Mouse (Mus musculus): ENCODE data around the gene Acsf3. TPM values are rescaled to one million over a fixed set of nuclear protein-coding genes. Genes with fewer than 3 reads are reported as not detected.

The Acsf3 gene
- 14.5 and 16.5 TPM in 2 replicates for polyA plus RNA-seq (2014; fragmentation: Nextera tagmentation; extraction: Ambion mirVana)

- DNase-seq (ENCODE audit: low spot score), result peak; percentile 86
- peaks cover 9% of the 10 kb centered on the region for H3K4me1 ChIP-seq (replicated peaks; ENCODE audit: control insufficient read depth, insufficient read depth, low read length)
- peak; percentile 65 for ATAC-seq (ENCODE audit: low FRiP score)
- H3K27ac ChIP-seq, result peak within 1 kb of the TSS; percentile 32; the same call in 1 of the 2 replicates
- peak within 1 kb of the TSS; percentile 76 for H3K4me3 ChIP-seq (replicated peaks; ENCODE audit: low read length)
- H3K27me3 ChIP-seq (ENCODE audit: control insufficient read depth, insufficient read depth, low read length), result no peaks in the 10 kb centered on the region
- H3K36me3 ChIP-seq (replicated peaks; ENCODE audit: control insufficient read depth, insufficient read depth), result peaks cover 6% of the 10 kb centered on the region
- H3K9me3 ChIP-seq (ENCODE audit: control insufficient read depth, low read length), result no peaks in the 10 kb centered on the region
- peak within 1 kb of the TSS; percentile 86 for H3K9ac ChIP-seq
- WGBS, result 1% methylated on average over 50 of the region's 50 CpGs
- peak within 1 kb of the TSS; percentile 91 for H3K4me2 ChIP-seq (replicated peaks)
Observed at GRCm38 (mm10) chr8:122775285-122776155, at the start of gene Acsf3. TSS of gene Acsf3 (plus strand) at chr8:122775486.

GRCm38 (mm10) chr8:122726789-122727188 lies 48.5 kb upstream of the Acsf3 start:
- Histone ChIP-seq H3K4me3 (replicated peaks; ENCODE audit: low read length) (no peak overlapping the region), H3K9ac (no peak overlapping the region), H3K36me3 (replicated peaks; ENCODE audit: control insufficient read depth, insufficient read depth) (no peaks in the 10 kb centered on the region), H3K4me2 (replicated peaks) (no peak overlapping the region), H3K9me3 (ENCODE audit: control insufficient read depth, low read length) (no peaks in the 10 kb centered on the region), H3K27ac (no peak overlapping the region), H3K4me1 (replicated peaks; ENCODE audit: control insufficient read depth, insufficient read depth, low read length) (peaks cover 11% of the 10 kb centered on the region), H3K27me3 (ENCODE audit: control insufficient read depth, insufficient read depth, low read length) (no peaks in the 10 kb centered on the region)
- DNase-seq (ENCODE audit: low spot score) (no peak), ATAC-seq (ENCODE audit: low FRiP score) (no peak)
- 57% methylated on average over 2 of the region's 2 CpGs for WGBS

- H3K4me3 ChIP-seq (replicated peaks; ENCODE audit: low read length), result no peak overlapping the region
- H3K4me1 ChIP-seq (replicated peaks; ENCODE audit: control insufficient read depth, insufficient read depth, low read length), result peaks cover 11% of the 10 kb centered on the region
- H3K36me3 ChIP-seq (replicated peaks; ENCODE audit: control insufficient read depth, insufficient read depth), result no peaks in the 10 kb centered on the region
- H3K9me3 ChIP-seq (ENCODE audit: control insufficient read depth, low read length), result no peaks in the 10 kb centered on the region
- WGBS, result 69% methylated on average over 5 of the region's 5 CpGs
- no peak overlapping the region for H3K9ac ChIP-seq
- no peak overlapping the region for H3K4me2 ChIP-seq (replicated peaks)
- DNase-seq (ENCODE audit: low spot score) (no peak), ATAC-seq (ENCODE audit: low FRiP score) (no peak)
- H3K27me3 ChIP-seq (ENCODE audit: control insufficient read depth, insufficient read depth, low read length), result no peaks in the 10 kb centered on the region
- H3K27ac ChIP-seq, result no peak overlapping the region
Observed at GRCm38 (mm10) chr8:122727412-122727811, 47.9 kb upstream of the Acsf3 start.

GRCm38 (mm10) chr8:122728630-122729029 lies 46.7 kb upstream of the Acsf3 start:
- Histone ChIP-seq H3K4me3 (replicated peaks; ENCODE audit: low read length) (no peak overlapping the region), H3K9me3 (ENCODE audit: control insufficient read depth, low read length) (no peaks in the 10 kb centered on the region), H3K27ac (no peak overlapping the region), H3K27me3 (ENCODE audit: control insufficient read depth, insufficient read depth, low read length) (no peaks in the 10 kb centered on the region), H3K9ac (0 out of 2 replicates have a peak overlapping the region, but pooled peaks have one; percentile 11), H3K4me2 (replicated peaks) (no peak overlapping the region), H3K36me3 (replicated peaks; ENCODE audit: control insufficient read depth, insufficient read depth) (no peaks in the 10 kb centered on the region), H3K4me1 (replicated peaks; ENCODE audit: control insufficient read depth, insufficient read depth, low read length) (peaks cover 12% of the 10 kb centered on the region)
- WGBS, result 10% methylated on average over 3 of the region's 3 CpGs
- no peak for ATAC-seq (ENCODE audit: low FRiP score)
- no peak for DNase-seq (ENCODE audit: low spot score)

- ATAC-seq (ENCODE audit: low FRiP score) (no peak), DNase-seq (ENCODE audit: low spot score) (no peak)
- no peaks in the 10 kb centered on the region for H3K9me3 ChIP-seq (ENCODE audit: control insufficient read depth, low read length)
- peak overlapping the region; percentile 34; the same call in 1 of the 2 replicates for H3K9ac ChIP-seq
- no peak overlapping the region for H3K4me3 ChIP-seq (replicated peaks; ENCODE audit: low read length)
- H3K27me3 ChIP-seq (ENCODE audit: control insufficient read depth, insufficient read depth, low read length), result no peaks in the 10 kb centered on the region
- 41% methylated on average over 3 of the region's 3 CpGs for WGBS
- H3K27ac ChIP-seq, result peak overlapping the region; percentile 98
- no peak overlapping the region for H3K4me2 ChIP-seq (replicated peaks)
- peaks cover 64% of the 10 kb centered on the region for H3K4me1 ChIP-seq (replicated peaks; ENCODE audit: control insufficient read depth, insufficient read depth, low read length)
- H3K36me3 ChIP-seq (replicated peaks; ENCODE audit: control insufficient read depth, insufficient read depth), result no peaks in the 10 kb centered on the region
Observed at GRCm38 (mm10) chr8:122735110-122735509, 40.2 kb upstream of the Acsf3 start.

GRCm38 (mm10) chr8:122735542-122736473 lies 39.5 kb upstream of the Acsf3 start:
- H3K36me3 ChIP-seq (replicated peaks; ENCODE audit: control insufficient read depth, insufficient read depth), result no peaks in the 10 kb centered on the region
- no peak overlapping the region for H3K4me2 ChIP-seq (replicated peaks)
- DNase-seq (ENCODE audit: low spot score) (no peak), ATAC-seq (ENCODE audit: low FRiP score) (no peak)
- WGBS, result 47% methylated on average over 19 of the region's 19 CpGs
- peak overlapping the region; percentile 34; the same call in 1 of the 2 replicates for H3K9ac ChIP-seq
- H3K4me1 ChIP-seq (replicated peaks; ENCODE audit: control insufficient read depth, insufficient read depth, low read length), result peaks cover 71% of the 10 kb centered on the region
- H3K27ac ChIP-seq, result peak overlapping the region; percentile 98
- H3K27me3 ChIP-seq (ENCODE audit: control insufficient read depth, insufficient read depth, low read length), result no peaks in the 10 kb centered on the region
- no peak overlapping the region for H3K4me3 ChIP-seq (replicated peaks; ENCODE audit: low read length)
- H3K9me3 ChIP-seq (ENCODE audit: control insufficient read depth, low read length), result no peaks in the 10 kb centered on the region

GRCm38 (mm10) chr8:122736623-122737022 lies 38.7 kb upstream of the Acsf3 start:
- WGBS, result 92% methylated on average over 11 of the region's 11 CpGs
- Histone ChIP-seq H3K27me3 (ENCODE audit: control insufficient read depth, insufficient read depth, low read length) (no peaks in the 10 kb centered on the region), H3K27ac (peak overlapping the region; percentile 98), H3K4me2 (replicated peaks) (no peak overlapping the region), H3K4me3 (replicated peaks; ENCODE audit: low read length) (no peak overlapping the region), H3K4me1 (replicated peaks; ENCODE audit: control insufficient read depth, insufficient read depth, low read length) (peaks cover 73% of the 10 kb centered on the region), H3K9me3 (ENCODE audit: control insufficient read depth, low read length) (no peaks in the 10 kb centered on the region), H3K36me3 (replicated peaks; ENCODE audit: control insufficient read depth, insufficient read depth) (no peaks in the 10 kb centered on the region), H3K9ac (no peak overlapping the region)
- no peak for ATAC-seq (ENCODE audit: low FRiP score)
- DNase-seq (ENCODE audit: low spot score), result no peak

- no peak for DNase-seq (ENCODE audit: low spot score)
Observed at GRCm38 (mm10) chr8:122737071-122737470, 38.2 kb upstream of the Acsf3 start.

GRCm38 (mm10) chr8:122737886-122738285 lies 37.4 kb upstream of the Acsf3 start:
- Histone ChIP-seq H3K27me3 (ENCODE audit: control insufficient read depth, insufficient read depth, low read length) (no peaks in the 10 kb centered on the region), H3K4me1 (replicated peaks; ENCODE audit: control insufficient read depth, insufficient read depth, low read length) (peaks cover 84% of the 10 kb centered on the region), H3K9ac (peak overlapping the region; percentile 31; the same call in 1 of the 2 replicates), H3K4me2 (replicated peaks) (no peak overlapping the region), H3K9me3 (ENCODE audit: control insufficient read depth, low read length) (no peaks in the 10 kb centered on the region), H3K4me3 (replicated peaks; ENCODE audit: low read length) (no peak overlapping the region), H3K27ac (peak overlapping the region; percentile 98), H3K36me3 (replicated peaks; ENCODE audit: control insufficient read depth, insufficient read depth) (no peaks in the 10 kb centered on the region)
- ATAC-seq (ENCODE audit: low FRiP score) (peak; percentile 23; the same call in 1 of the 2 replicates), DNase-seq (ENCODE audit: low spot score) (peak; percentile 57)
- 61% methylated on average over 6 of the region's 6 CpGs for WGBS

More at GRCm38 (mm10) chr8:122737071-122737470, 38.2 kb upstream of the Acsf3 start:
- H3K27ac ChIP-seq, result peak overlapping the region; percentile 98
- peaks cover 77% of the 10 kb centered on the region for H3K4me1 ChIP-seq (replicated peaks; ENCODE audit: control insufficient read depth, insufficient read depth, low read length)
- no peak overlapping the region for H3K4me2 ChIP-seq (replicated peaks)
- ATAC-seq (ENCODE audit: low FRiP score), result no peak
- WGBS, result 52% methylated on average over 4 of the region's 4 CpGs
- no peak overlapping the region for H3K4me3 ChIP-seq (replicated peaks; ENCODE audit: low read length)
- H3K9me3 ChIP-seq (ENCODE audit: control insufficient read depth, low read length), result no peaks in the 10 kb centered on the region
- no peaks in the 10 kb centered on the region for H3K27me3 ChIP-seq (ENCODE audit: control insufficient read depth, insufficient read depth, low read length)
- no peak overlapping the region for H3K9ac ChIP-seq
- H3K36me3 ChIP-seq (replicated peaks; ENCODE audit: control insufficient read depth, insufficient read depth), result no peaks in the 10 kb centered on the region

Measured in hindbrain, embryonic 14.5 days (tissue).